Mouse (Mus musculus) gastrocnemius, adult 8-10 months (tissue): ENCODE measurements at regions not wholly inside any gene's neighbourhood (a gene's known extent, or its start where the extent isn't known, plus 50 kb on each side); places are given as distances from the start of the nearest gene placed in this dataset.

Source experiments
- DNase-seq, 2 experiments: peaks; one replicate each; pipeline ENCODE4 v3.0.0; 2022; ENCODE audit warnings: low spot score in 2 of 2

GRCm38 (mm10) chr7:73310581-73311136 lies 64.7 kb upstream of the Rgma start:
- DNase-seq: no peak

- no peak for DNase-seq
Measured at GRCm38 (mm10) chr7:73315555-73315954, 59.8 kb upstream of the Rgma start.

GRCm38 (mm10) chr7:73317574-73317973 lies 57.7 kb upstream of the Rgma start:
- DNase-seq: no peak

- DNase-seq: no peak
Measured at GRCm38 (mm10) chr7:73319004-73319403, 56.3 kb upstream of the Rgma start.

- no peak for DNase-seq
Measured at GRCm38 (mm10) chr7:73319994-73320393, 55.3 kb upstream of the Rgma start.

- no peak for DNase-seq
Measured at GRCm38 (mm10) chr7:73322466-73323151, 52.7 kb upstream of the Rgma start.

GRCm38 (mm10) chr7:73323556-73323955 lies 51.8 kb upstream of the Rgma start:
- no peak for DNase-seq

GRCm38 (mm10) chr7:73325503-73325902 lies 49.8 kb upstream of the Rgma start:
- DNase-seq: no peak
